13 mouse cellular contexts compared by ENCODE assay signal in genomic region chr11:80482921-80483320, GRCm38 (mm10). TPM values are rescaled to one million over a fixed set of nuclear protein-coding genes. Genes with fewer than 3 reads are reported as not detected.
DNase-seq lines count a peak whose midpoint lies in the region; ATAC-seq and TF ChIP-seq lines count a peak whose summit lies in the region.
"Had no signal": no experiment of that assay in that cellular context is flagged by ENCODE, and none has a peak within 500 bp of the region (broad histone marks: within the 10 kb centered on the region; RNA-seq: fewer than 3 reads in every experiment).

No protein-coding gene starts in this region.

- H3K9me3 ChIP-seq in neural tube, embryonic 12.5 days = no peaks in the 10 kb centered on the region
- H3K9me3 ChIP-seq in hindbrain, embryonic 14.5 days (ENCODE audit: control insufficient read depth, low read length) = no peaks in the 10 kb centered on the region
- H3K9me3 ChIP-seq: G1E had no signal

- peak; percentile 49 to 60 for DNase-seq in frontal cortex, postnatal 36 days (ENCODE audit: low spot score in 2 of 2)
- no peak for DNase-seq in frontal cortex, postnatal 14 days (ENCODE audit: low spot score in 2 of 2)
- DNase-seq in neural tube, embryonic 10.5 days (ENCODE audit: extremely low spot score, low spot score) = no peak
- DNase-seq in hindbrain, embryonic 14.5 days (ENCODE audit: low spot score) = no peak
- DNase-seq in embryo, embryonic 9.5 days (ENCODE audit: extremely low spot score) = no peak
- DNase-seq: adrenal gland, postnatal 25 days; heart, adult 18-20 months; kidney, adult 9 months had no signal

- WGBS in neural tube, embryonic 12.5 days = 85% methylated on average over 7 of the region's 7 CpGs
- 79% methylated on average over 7 of the region's 7 CpGs for WGBS in hindbrain, embryonic 14.5 days
- WGBS in olfactory bulb, adult 2 months = 31% methylated on average over 7 of the region's 7 CpGs

- no peak for TF ChIP-seq CTCF in olfactory bulb, adult 2 months (IDR thresholded peaks at IDR 0.05; ENCODE audit: insufficient read depth, low read depth, low read length)

- peaks cover 44% of the 10 kb centered on the region for H3K4me1 ChIP-seq in neural tube, embryonic 12.5 days
- peaks cover 52% of the 10 kb centered on the region for H3K4me1 ChIP-seq in hindbrain, embryonic 14.5 days (replicated peaks; ENCODE audit: control insufficient read depth, insufficient read depth, low read length)
- peaks cover 56% of the 10 kb centered on the region for H3K4me1 ChIP-seq in olfactory bulb, adult 2 months (ENCODE audit: control insufficient read depth, insufficient read depth, low read length)

- 0 out of 2 replicates have a peak overlapping the region, but pooled peaks have one; percentile 13 for H3K9ac ChIP-seq in neural tube, embryonic 12.5 days
- peak overlapping the region; percentile 100 for H3K9ac ChIP-seq in hindbrain, embryonic 14.5 days
- H3K9ac ChIP-seq: liver, embryonic 14.5 days had no signal

- H3K4me3 ChIP-seq in neural tube, embryonic 12.5 days = no peak overlapping the region
- no peak overlapping the region; the same call in 1 of the 2 replicates for H3K4me3 ChIP-seq in hindbrain, embryonic 14.5 days (replicated peaks; ENCODE audit: low read length)
- peak overlapping the region; percentile 15 for H3K4me3 ChIP-seq in olfactory bulb, adult 2 months (ENCODE audit: insufficient read depth, low read depth, low read length)

- no peak for TF ChIP-seq POLR2A in olfactory bulb, adult 2 months (IDR thresholded peaks at IDR 0.05; ENCODE audit: insufficient read depth, low read depth, low read length)

- peaks cover 14% of the 10 kb centered on the region; the same call in 1 of the 2 replicates for H3K27me3 ChIP-seq in neural tube, embryonic 12.5 days (replicated peaks)
- no peaks in the 10 kb centered on the region for H3K27me3 ChIP-seq in hindbrain, embryonic 14.5 days (ENCODE audit: control insufficient read depth, insufficient read depth, low read length)

- H3K36me3 ChIP-seq in neural tube, embryonic 12.5 days = peaks cover 5% of the 10 kb centered on the region
- peaks cover 26% of the 10 kb centered on the region for H3K36me3 ChIP-seq in hindbrain, embryonic 14.5 days (replicated peaks; ENCODE audit: control insufficient read depth, insufficient read depth)

- ATAC-seq in neural tube, embryonic 12.5 days (ENCODE audit: low FRiP score, low read depth) = no peak
- no peak for ATAC-seq in hindbrain, embryonic 14.5 days (ENCODE audit: low FRiP score)
- no peak for ATAC-seq in monocyte, adult 5-6 weeks (replicated peaks; ENCODE audit: insufficient number of reproducible peaks, low FRiP score, low TSS enrichment, poor library complexity, severe bottlenecking)

- H3K27ac ChIP-seq in neural tube, embryonic 12.5 days = no peak overlapping the region
- H3K27ac ChIP-seq in hindbrain, embryonic 14.5 days = peak overlapping the region; percentile 84; the same call in 1 of the 2 replicates
- peak overlapping the region; percentile 97 for H3K27ac ChIP-seq in olfactory bulb, adult 2 months (ENCODE audit: insufficient read depth, low read depth, low read length)
- H3K27ac ChIP-seq: liver, embryonic 14.5 days had no signal

- peak overlapping the region; percentile 3; the same call in 1 of the 2 replicates for H3K4me2 ChIP-seq in neural tube, embryonic 12.5 days (replicated peaks)
- H3K4me2 ChIP-seq in hindbrain, embryonic 14.5 days (replicated peaks) = peak overlapping the region; percentile 94

RNA-seq across cellular contexts. Expression of gene Cdk5r1, which starts 6.1 kb away (rescaled TPM):
- 73.1 and 74.2 TPM in 2 replicates for polyA plus RNA-seq in neural tube, embryonic 12.5 days (2016; fragmentation: Nextera tagmentation; extraction: Ambion mirVana)
- 90.1 and 92.7 TPM in 2 replicates for polyA plus RNA-seq in hindbrain, embryonic 14.5 days (2014; fragmentation: Nextera tagmentation; extraction: Ambion mirVana)
- 97.4 and 147 TPM in 2 replicates for polyA plus RNA-seq in olfactory bulb, adult 2 months (2012; ENCODE audit: insufficient read depth, insufficient read length, low replicate concordance, missing spikeins)
- total RNA-seq in monocyte, adult 5-6 weeks (2017) = 0.49 to 3.8 TPM (median 2.4 TPM) in 3 replicates

RNA-seq across cellular contexts. Expression of gene Psmd11, which starts 54.5 kb away (rescaled TPM):
- 309 and 324 TPM in 2 replicates for polyA plus RNA-seq in neural tube, embryonic 12.5 days (2016; fragmentation: Nextera tagmentation; extraction: Ambion mirVana)
- 256 and 266 TPM in 2 replicates for polyA plus RNA-seq in hindbrain, embryonic 14.5 days (2014; fragmentation: Nextera tagmentation; extraction: Ambion mirVana)
- polyA plus RNA-seq in olfactory bulb, adult 2 months (2012; ENCODE audit: insufficient read depth, insufficient read length, low replicate concordance, missing spikeins) = not detected in 2 replicates
- total RNA-seq in monocyte, adult 5-6 weeks (2017) = 47.1 to 87.8 TPM (median 55.9 TPM) in 3 replicates

Comparison
In these comparisons a context has a peak if more than half of its experiments do, and no peak if none do; other contexts are left out.
1. DNase-seq: peak in frontal cortex, postnatal 36 days (2 of 2); none in frontal cortex, postnatal 14 days (0 of 2), neural tube, embryonic 10.5 days (single experiment), hindbrain, embryonic 14.5 days (single experiment) and embryo, embryonic 9.5 days (single experiment).